Mouse (Mus musculus): ENCODE data around the gene Hacd1. TPM values are rescaled to one million over a fixed set of nuclear protein-coding genes. Genes with fewer than 3 reads are reported as not detected.

The Hacd1 gene
- polyA plus RNA-seq, 1 experiment = 45.1 TPM

DNA sequence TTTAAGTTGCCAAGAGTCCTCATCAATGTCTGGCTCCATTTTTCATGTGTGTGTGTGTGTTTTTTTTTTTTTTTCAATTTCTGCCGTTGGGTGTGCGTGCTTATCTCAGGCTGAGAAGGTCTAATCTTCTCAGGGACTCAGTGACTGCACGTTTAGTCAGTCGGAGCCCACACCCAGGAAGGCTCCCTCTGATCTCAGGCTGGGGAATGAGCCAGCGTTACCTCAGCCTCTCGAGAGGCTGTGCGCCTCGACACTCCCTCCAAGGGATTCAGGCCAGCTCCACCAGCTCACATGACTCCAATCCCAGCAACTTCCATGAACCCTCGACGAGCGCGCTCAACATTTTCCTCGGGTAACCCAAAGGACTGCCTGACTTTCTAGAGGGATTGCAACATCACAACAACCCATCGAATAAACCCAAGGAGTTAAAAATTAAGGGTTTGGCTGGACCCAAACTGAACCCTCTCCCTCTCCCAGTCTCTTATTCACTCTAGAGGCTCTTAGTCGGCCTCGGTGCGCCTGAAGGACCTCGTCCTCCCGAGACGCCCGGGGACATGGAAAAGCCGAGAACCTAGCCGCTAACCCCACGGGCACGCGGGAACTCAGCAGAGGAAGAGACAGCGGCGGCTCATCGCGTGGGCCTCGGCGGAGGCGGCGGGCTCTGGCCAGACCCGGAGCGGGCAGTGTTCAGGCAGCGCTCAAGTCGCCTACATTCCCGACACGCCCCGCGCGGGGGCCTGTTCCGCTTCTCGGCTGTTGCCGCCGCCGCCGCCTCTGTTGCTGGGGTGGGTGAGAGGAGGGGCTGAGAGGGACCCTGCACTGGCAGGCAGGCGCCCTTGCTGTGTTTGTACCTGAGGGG is 17.7 kb upstream of the Hacd1 start, which contains the start of gene Stam:
Gene Stam (plus strand): TSS at position 737 of the 859 bp plus-strand sequence.
- peaks cover 10% of the 10 kb centered on the region; the same call in 1 of the 2 replicates for H3K4me1 ChIP-seq (ENCODE audit: control insufficient read depth, insufficient read depth, insufficient read length, low read length)
- peak within 1 kb of the TSS; percentile 97 for H3K4me3 ChIP-seq (ENCODE audit: low read depth, low read length)
- no peaks in the 10 kb centered on the region for H3K27me3 ChIP-seq (ENCODE audit: control insufficient read depth, insufficient read depth, low read length)
- TF ChIP-seq POLR2A (IDR thresholded peaks at IDR 0.05; ENCODE audit: low read depth, low read length) (peak; percentile 44), CTCF (IDR thresholded peaks at IDR 0.05; ENCODE audit: extremely low read depth, insufficient read length, insufficient replicate concordance, low read depth, low read length) (no peak)
- peak within 1 kb of the TSS; percentile 97 for H3K27ac ChIP-seq (ENCODE audit: insufficient read depth, low read depth, low read length)
- H3K36me3 ChIP-seq (ENCODE audit: control insufficient read depth, insufficient read depth, low read length) = no peaks in the 10 kb centered on the region
- under 1% methylated on average over 50 of the region's 50 CpGs for WGBS

DNA sequence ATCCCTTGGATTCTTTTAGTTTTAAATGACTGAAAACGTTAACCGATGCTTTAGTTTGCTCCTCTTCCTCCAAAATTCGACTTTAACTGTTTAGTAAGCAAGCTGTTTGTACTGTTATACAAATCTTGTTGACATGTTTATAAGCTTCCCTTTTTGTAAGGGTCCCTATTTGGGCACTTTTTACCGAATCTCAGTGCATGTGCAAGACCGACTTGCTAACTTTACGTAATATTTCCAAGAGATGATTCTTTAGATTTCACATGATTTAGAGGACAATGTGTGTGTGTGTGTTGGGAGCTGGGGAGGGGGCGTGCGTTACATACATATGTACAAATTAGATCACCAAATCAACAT is 17.1 kb upstream of the Hacd1 start:
- Histone ChIP-seq H3K4me1 (ENCODE audit: control insufficient read depth, insufficient read depth, insufficient read length, low read length) (peaks cover 12% of the 10 kb centered on the region; the same call in 1 of the 2 replicates), H3K27me3 (ENCODE audit: control insufficient read depth, insufficient read depth, low read length) (peaks cover 2% of the 10 kb centered on the region; the same call in 1 of the 2 replicates), H3K4me3 (ENCODE audit: low read depth, low read length) (peak overlapping the region; percentile 97; the same call in 1 of the 2 replicates), H3K36me3 (ENCODE audit: control insufficient read depth, insufficient read depth, low read length) (no peaks in the 10 kb centered on the region), H3K27ac (ENCODE audit: insufficient read depth, low read depth, low read length) (peak overlapping the region; percentile 97)
- TF ChIP-seq POLR2A (IDR thresholded peaks at IDR 0.05; ENCODE audit: low read depth, low read length) = no peak
- TF ChIP-seq CTCF (IDR thresholded peaks at IDR 0.05; ENCODE audit: extremely low read depth, insufficient read length, insufficient replicate concordance, low read depth, low read length) = no peak
- 8% methylated on average over 8 of the region's 8 CpGs for WGBS

DNA sequence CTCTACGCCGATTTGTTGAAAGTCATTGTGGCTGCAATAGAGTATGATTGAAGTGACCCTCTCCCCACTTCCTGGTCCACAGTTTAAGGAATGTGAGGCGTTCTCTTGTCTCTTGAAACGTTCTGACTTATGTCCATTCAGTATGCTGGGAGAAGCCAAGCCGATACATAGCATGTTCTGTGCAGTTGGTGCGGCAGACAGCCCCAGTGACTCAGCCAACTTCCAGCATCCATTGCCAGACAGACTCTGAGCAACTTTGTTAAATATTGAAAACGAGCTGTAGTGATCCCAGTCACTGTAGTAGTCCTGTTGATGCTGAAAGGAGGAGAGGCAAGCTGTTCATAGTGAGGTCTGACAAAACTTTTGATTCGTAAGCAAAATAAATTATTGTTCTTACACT is 14.5 kb upstream of the Hacd1 start:
- Histone ChIP-seq H3K36me3 (ENCODE audit: control insufficient read depth, insufficient read depth, low read length) (no peaks in the 10 kb centered on the region), H3K27me3 (ENCODE audit: control insufficient read depth, insufficient read depth, low read length) (peaks cover 2% of the 10 kb centered on the region; the same call in 1 of the 2 replicates), H3K4me1 (ENCODE audit: control insufficient read depth, insufficient read depth, insufficient read length, low read length) (peaks cover 17% of the 10 kb centered on the region; the same call in 1 of the 2 replicates), H3K27ac (ENCODE audit: insufficient read depth, low read depth, low read length) (no peak overlapping the region), H3K4me3 (ENCODE audit: low read depth, low read length) (no peak overlapping the region)
- WGBS = 80% methylated on average over 8 of the region's 8 CpGs
- TF ChIP-seq POLR2A (IDR thresholded peaks at IDR 0.05; ENCODE audit: low read depth, low read length) = no peak
- no peak for TF ChIP-seq CTCF (IDR thresholded peaks at IDR 0.05; ENCODE audit: extremely low read depth, insufficient read length, insufficient replicate concordance, low read depth, low read length)

DNA sequence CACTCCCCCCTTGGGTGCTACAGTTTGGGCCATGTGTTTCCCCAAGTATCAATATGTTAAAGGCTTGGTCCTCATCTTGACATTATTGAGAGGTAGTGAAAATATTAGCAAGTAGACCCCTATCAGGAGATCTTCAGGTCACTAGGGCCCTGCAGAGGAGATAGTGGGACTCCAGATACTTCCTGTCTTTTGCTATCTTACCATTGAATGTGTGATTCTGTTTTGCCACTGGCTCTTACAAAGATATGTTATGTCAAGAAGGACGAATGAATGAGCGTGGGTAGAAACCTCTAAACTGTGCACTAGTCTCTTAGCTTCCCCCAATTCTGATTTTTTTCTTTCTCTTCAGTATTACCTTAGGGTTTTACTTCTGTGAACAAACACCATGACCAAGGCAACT is 13.1 kb upstream of the Hacd1 start:
- peaks cover 17% of the 10 kb centered on the region; the same call in 1 of the 2 replicates for H3K4me1 ChIP-seq (ENCODE audit: control insufficient read depth, insufficient read depth, insufficient read length, low read length)
- TF ChIP-seq POLR2A (IDR thresholded peaks at IDR 0.05; ENCODE audit: low read depth, low read length) (no peak), CTCF (IDR thresholded peaks at IDR 0.05; ENCODE audit: extremely low read depth, insufficient read length, insufficient replicate concordance, low read depth, low read length) (no peak)
- 91% methylated on average over 2 of the region's 2 CpGs for WGBS
- H3K27ac ChIP-seq (ENCODE audit: insufficient read depth, low read depth, low read length) = no peak overlapping the region
- H3K36me3 ChIP-seq (ENCODE audit: control insufficient read depth, insufficient read depth, low read length) = no peaks in the 10 kb centered on the region
- H3K4me3 ChIP-seq (ENCODE audit: low read depth, low read length) = no peak overlapping the region
- H3K27me3 ChIP-seq (ENCODE audit: control insufficient read depth, insufficient read depth, low read length) = peaks cover 2% of the 10 kb centered on the region; the same call in 1 of the 2 replicates

DNA sequence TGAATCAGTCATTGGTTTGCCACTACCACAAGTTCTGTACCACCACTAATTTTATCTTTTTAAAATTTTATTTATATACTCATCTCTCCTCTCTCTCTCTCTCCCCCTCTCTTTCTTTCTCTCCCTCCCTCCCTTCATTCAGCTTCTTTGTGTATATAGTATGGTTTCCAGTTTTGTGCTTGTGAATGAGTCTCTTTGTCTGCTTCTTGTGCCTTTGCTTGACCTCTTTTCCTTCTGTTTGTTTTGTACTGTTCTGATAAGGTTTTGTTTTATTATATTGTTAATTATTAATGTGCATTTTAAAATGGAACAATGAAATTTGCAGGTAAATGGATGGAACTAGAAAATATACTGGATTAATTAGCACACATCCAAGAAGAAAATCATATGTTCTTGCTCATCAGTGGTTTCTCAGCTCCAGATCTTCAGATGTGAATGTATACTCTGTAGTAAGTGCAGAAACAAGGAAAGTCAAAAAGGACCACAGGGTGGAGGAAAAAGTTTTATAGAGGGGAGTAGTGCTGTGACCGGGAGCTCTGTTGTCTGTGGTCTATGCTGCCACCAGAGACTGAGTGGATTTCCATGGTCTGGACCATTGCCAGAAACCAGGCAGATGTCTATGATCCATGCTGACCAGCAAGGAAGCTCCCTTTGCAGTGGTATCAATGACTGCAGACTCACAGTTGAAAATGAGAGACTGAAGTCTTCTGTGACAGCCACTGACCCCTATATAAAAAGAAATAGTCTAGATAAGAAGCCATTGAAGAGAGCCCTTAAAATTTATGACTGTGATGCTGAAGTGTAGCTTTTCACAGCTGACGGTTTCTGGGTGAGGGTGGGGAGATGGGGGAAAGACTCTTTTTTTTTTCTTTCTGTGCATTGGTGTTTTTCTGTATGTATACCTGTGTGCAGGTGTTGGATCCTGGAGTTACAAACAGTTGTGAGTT is 10.0 kb upstream of the Hacd1 start:
- H3K36me3 ChIP-seq (ENCODE audit: control insufficient read depth, insufficient read depth, low read length) = no peaks in the 10 kb centered on the region
- WGBS = 21% methylated on average over 2 of the region's 2 CpGs
- H3K4me3 ChIP-seq (ENCODE audit: low read depth, low read length) = no peak overlapping the region
- peaks cover 2% of the 10 kb centered on the region; the same call in 1 of the 2 replicates for H3K27me3 ChIP-seq (ENCODE audit: control insufficient read depth, insufficient read depth, low read length)
- H3K4me1 ChIP-seq (ENCODE audit: control insufficient read depth, insufficient read depth, insufficient read length, low read length) = peaks cover 17% of the 10 kb centered on the region; the same call in 1 of the 2 replicates
- H3K27ac ChIP-seq (ENCODE audit: insufficient read depth, low read depth, low read length) = peak overlapping the region; percentile 49; the same call in 1 of the 2 replicates
- TF ChIP-seq POLR2A (IDR thresholded peaks at IDR 0.05; ENCODE audit: low read depth, low read length) = no peak
- TF ChIP-seq CTCF (IDR thresholded peaks at IDR 0.05; ENCODE audit: extremely low read depth, insufficient read length, insufficient replicate concordance, low read depth, low read length) = no peak

DNA sequence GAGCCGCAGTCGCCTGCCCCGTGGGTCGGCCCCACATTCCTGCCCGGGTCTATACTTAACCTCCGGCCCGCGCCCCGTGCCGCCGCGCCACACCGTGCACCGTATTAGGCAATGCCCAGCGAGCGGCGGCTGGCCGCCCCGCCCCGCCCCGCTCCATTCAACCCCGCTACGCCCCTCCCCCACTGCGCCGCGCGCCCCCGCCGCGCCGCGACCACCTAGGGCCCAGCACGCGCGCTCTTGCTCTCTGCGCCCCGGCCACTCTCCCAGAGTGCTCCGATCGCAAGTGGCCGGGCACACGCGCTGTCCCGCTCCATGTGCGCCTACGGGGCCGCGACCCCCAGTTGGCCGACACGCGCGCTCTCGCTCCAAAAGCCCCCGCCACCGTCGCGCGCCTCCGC is 768 bp downstream of the Hacd1 start:
- Histone ChIP-seq H3K4me1 (ENCODE audit: control insufficient read depth, insufficient read depth, insufficient read length, low read length) (peaks cover 8% of the 10 kb centered on the region; the same call in 1 of the 2 replicates), H3K4me3 (ENCODE audit: low read depth, low read length) (peak overlapping the region; percentile 98), H3K27me3 (ENCODE audit: control insufficient read depth, insufficient read depth, low read length) (no peaks in the 10 kb centered on the region), H3K27ac (ENCODE audit: insufficient read depth, low read depth, low read length) (peak overlapping the region; percentile 82), H3K36me3 (ENCODE audit: control insufficient read depth, insufficient read depth, low read length) (no peaks in the 10 kb centered on the region)
- TF ChIP-seq CTCF (IDR thresholded peaks at IDR 0.05; ENCODE audit: extremely low read depth, insufficient read length, insufficient replicate concordance, low read depth, low read length) (no peak), POLR2A (IDR thresholded peaks at IDR 0.05; ENCODE audit: low read depth, low read length) (no peak)
- under 1% methylated on average over 56 of the region's 58 CpGs for WGBS
